Mouse (Mus musculus): ENCODE results near the gene Cabp1.

Gene Cabp1

GRCm38 (mm10) chr5:115155156-115155631 is 39.0 kb downstream of the Cabp1 start:
- CTCF ChIA-PET: interaction anchor here (0.5 kb wide), 1 partner anchor 209 kb away, joined by 4 read pairs; no protein-coding TSS in a partner anchor

- CTCF ChIA-PET: interaction anchor here (1.2 kb wide), 1 partner anchor 22 kb away, joined by 6 read pairs; no protein-coding TSS in a partner anchor
Observed at GRCm38 (mm10) chr5:115152132-115152956, 41.8 kb downstream of the Cabp1 start.

- CTCF ChIA-PET: interaction anchor here (1.2 kb wide), 1 partner anchor 23 kb away, joined by 6 read pairs; no protein-coding TSS in a partner anchor
Observed at GRCm38 (mm10) chr5:115151457-115151856, 42.7 kb downstream of the Cabp1 start.

- CTCF ChIA-PET: interaction anchor here (1.2 kb wide), 1 partner anchor 23 kb away, joined by 6 read pairs; no protein-coding TSS in a partner anchor
Observed at GRCm38 (mm10) chr5:115150991-115151390, 43.2 kb downstream of the Cabp1 start.

GRCm38 (mm10) chr5:115149675-115150459 is 44.3 kb downstream of the Cabp1 start:
- CTCF ChIA-PET: no interaction called here

- CTCF ChIA-PET: interaction anchor here (0.6 to 0.8 kb wide), 3 partner anchors 12 to 448 kb away, joined by 3 to 12 read pairs (median 8); no protein-coding TSS in a partner anchor
Observed at GRCm38 (mm10) chr5:115148872-115149271, 45.3 kb downstream of the Cabp1 start.

GRCm38 (mm10) chr5:115148378-115148777 is 45.8 kb downstream of the Cabp1 start:
- CTCF ChIA-PET: interaction anchor here (0.5 to 0.8 kb wide), 4 partner anchors 11 to 666 kb away, joined by 3 to 12 read pairs (median 6); no protein-coding TSS in a partner anchor

- CTCF ChIA-PET: no interaction called here
Observed at GRCm38 (mm10) chr5:115147388-115147787, 46.8 kb downstream of the Cabp1 start.

GRCm38 (mm10) chr5:115146747-115147130 is 47.4 kb downstream of the Cabp1 start:
- CTCF ChIA-PET: no interaction called here

- CTCF ChIA-PET: no interaction called here
Observed at GRCm38 (mm10) chr5:115145976-115146746, 48.0 kb downstream of the Cabp1 start.

GRCm38 (mm10) chr5:115145253-115145968 is 48.8 kb downstream of the Cabp1 start:
- CTCF ChIA-PET: no interaction called here

GRCm38 (mm10) chr5:115144471-115144870 is 49.7 kb downstream of the Cabp1 start:
- CTCF ChIA-PET: no interaction called here

- CTCF ChIA-PET: no interaction called here
Observed at GRCm38 (mm10) chr5:115143552-115143951, 50.6 kb downstream of the Cabp1 start.

- CTCF ChIA-PET: interaction anchor here (0.6 kb wide), 1 partner anchor 9 kb away, joined by 14 read pairs; no protein-coding TSS in a partner anchor
Observed at GRCm38 (mm10) chr5:115142166-115142697, 51.9 kb downstream of the Cabp1 start.

- CTCF ChIA-PET: no interaction called here
Observed at GRCm38 (mm10) chr5:115140726-115141125, 53.5 kb downstream of the Cabp1 start.

GRCm38 (mm10) chr5:115139124-115139523 is 55.1 kb downstream of the Cabp1 start:
- CTCF ChIA-PET: no interaction called here

- CTCF ChIA-PET: interaction anchor here (0.6 kb wide), 1 partner anchor 265 kb away, joined by 6 read pairs; no protein-coding TSS in a partner anchor
Observed at GRCm38 (mm10) chr5:115134234-115135165, 59.7 kb downstream of the Cabp1 start, which contains the start of gene Unc119b. TSS of gene Unc119b (minus strand) at chr5:115134975.

- CTCF ChIA-PET: interaction anchor here (0.8 to 1.3 kb wide), 2 partner anchors 9 to 25 kb away, joined by 4 to 14 read pairs; partner anchors contain the start of gene Mlec
Observed at GRCm38 (mm10) chr5:115133358-115134066, 60.7 kb downstream of the Cabp1 start.

Measured in spleen, embryonic (tissue).